Mouse (Mus musculus) bone marrow, adult 2 months (tissue): ENCODE results near the gene Rcc2.

Experiments used
- CTCF ChIP-seq: fragments of 200-500 bp; IDR thresholded peaks from 2 replicates; pipeline ENCODE4 v1.5.1; 2011; ENCODE audit warnings: low read length, control low read depth; ENCODE audit not compliant: control insufficient read depth, insufficient read depth
- POLR2A ChIP-seq: fragments of 200-500 bp; IDR thresholded peaks from 2 replicates; pipeline ENCODE4 v1.6.1; 2011; ENCODE audit warnings: low read depth, mild to moderate bottlenecking, control low read depth, low read length, borderline replicate concordance; ENCODE audit not compliant: control insufficient read depth

GRCm38 (mm10) chr4:140689873-140690655 is 10.3 kb upstream of the Rcc2 start:
- TF ChIP-seq POLR2A (no peak), CTCF (no peak)
